Mouse (Mus musculus): Measurements from ENCODE around the gene Olfr971. TPM values are rescaled to one million over a fixed set of nuclear protein-coding genes. Genes with fewer than 3 reads are reported as not detected.

Olfr971 gene
- polyA plus RNA-seq (2017; shearing (Covaris generic)) = not detected

GRCm38 (mm10) chr9:39836576-39836975 is at the start of gene Olfr971:
Gene Olfr971 (plus strand): TSS chr9:39836876.

GRCm38 (mm10) chr9:39790558-39790957 is 46.1 kb upstream of the Olfr971 start, which contains the start of gene Olfr969:
Gene Olfr969 (plus strand): TSS chr9:39790945.

GRCm38 (mm10) chr9:39808560-39808959 is 28.1 kb upstream of the Olfr971 start, which contains the start of gene Olfr970:
Gene Olfr970 (plus strand): TSS chr9:39808860.

GRCm38 (mm10) chr9:39866122-39866521 is 29.4 kb downstream of the Olfr971 start, which contains the start of gene Olfr972:
Gene Olfr972 (plus strand): TSS chr9:39866422.

Other genes with a start within 250 kb of the Olfr971 start
- not detected for gene AW551984, start 232.5 kb upstream of the Olfr971 start, polyA plus RNA-seq (2017; shearing (Covaris generic))
- gene Olfr148, start 226.2 kb upstream of the Olfr971 start, polyA plus RNA-seq (2017; shearing (Covaris generic)) = not detected
- gene Olfr960, start 215.5 kb upstream of the Olfr971 start, polyA plus RNA-seq (2017; shearing (Covaris generic)) = not detected
- gene Olfr961, start 191.8 kb upstream of the Olfr971 start, polyA plus RNA-seq (2017; shearing (Covaris generic)) = 0.30 TPM
- gene Olfr963, start 169.7 kb upstream of the Olfr971 start, polyA plus RNA-seq (2017; shearing (Covaris generic)) = not detected
- not detected for gene Olfr149, start 129.8 kb upstream of the Olfr971 start, polyA plus RNA-seq (2017; shearing (Covaris generic))
- not detected for gene Olfr965, start 125.5 kb upstream of the Olfr971 start, polyA plus RNA-seq (2017; shearing (Covaris generic))
- not detected for gene Olfr150, start 105.9 kb upstream of the Olfr971 start, polyA plus RNA-seq (2017; shearing (Covaris generic))
- gene Olfr967, start 90.6 kb upstream of the Olfr971 start, polyA plus RNA-seq (2017; shearing (Covaris generic)) = not detected
- gene Olfr968, start 53.6 kb upstream of the Olfr971 start, polyA plus RNA-seq (2017; shearing (Covaris generic)) = not detected
- gene Olfr969, start 45.9 kb upstream of the Olfr971 start, polyA plus RNA-seq (2017; shearing (Covaris generic)) = not detected
- gene Olfr970, start 28.0 kb upstream of the Olfr971 start, polyA plus RNA-seq (2017; shearing (Covaris generic)) = not detected
- gene Olfr972, start 29.5 kb downstream of the Olfr971 start, polyA plus RNA-seq (2017; shearing (Covaris generic)) = not detected
- gene Olfr229, start 70.5 kb downstream of the Olfr971 start, polyA plus RNA-seq (2017; shearing (Covaris generic)) = not detected
- gene Olfr974, start 100.6 kb downstream of the Olfr971 start, polyA plus RNA-seq (2017; shearing (Covaris generic)) = not detected
- not detected for gene Olfr975, start 115.2 kb downstream of the Olfr971 start, polyA plus RNA-seq (2017; shearing (Covaris generic))
- not detected for gene Olfr976, start 124.3 kb downstream of the Olfr971 start, polyA plus RNA-seq (2017; shearing (Covaris generic))
- not detected for gene Olfr978, start 155.2 kb downstream of the Olfr971 start, polyA plus RNA-seq (2017; shearing (Covaris generic))
- gene Olfr979, start 166.6 kb downstream of the Olfr971 start, polyA plus RNA-seq (2017; shearing (Covaris generic)) = not detected
- not detected for gene Olfr980, start 172.7 kb downstream of the Olfr971 start, polyA plus RNA-seq (2017; shearing (Covaris generic))
- not detected for gene Olfr981, start 184.6 kb downstream of the Olfr971 start, polyA plus RNA-seq (2017; shearing (Covaris generic))
- gene Olfr982, start 237.0 kb downstream of the Olfr971 start, polyA plus RNA-seq (2017; shearing (Covaris generic)) = not detected

Measured in CD4-positive, CD25-positive, alpha-beta regulatory T cell, adult 9 weeks (primary cell).